23 mouse cellular contexts compared by ENCODE assay signal in the genomic region with DNA sequence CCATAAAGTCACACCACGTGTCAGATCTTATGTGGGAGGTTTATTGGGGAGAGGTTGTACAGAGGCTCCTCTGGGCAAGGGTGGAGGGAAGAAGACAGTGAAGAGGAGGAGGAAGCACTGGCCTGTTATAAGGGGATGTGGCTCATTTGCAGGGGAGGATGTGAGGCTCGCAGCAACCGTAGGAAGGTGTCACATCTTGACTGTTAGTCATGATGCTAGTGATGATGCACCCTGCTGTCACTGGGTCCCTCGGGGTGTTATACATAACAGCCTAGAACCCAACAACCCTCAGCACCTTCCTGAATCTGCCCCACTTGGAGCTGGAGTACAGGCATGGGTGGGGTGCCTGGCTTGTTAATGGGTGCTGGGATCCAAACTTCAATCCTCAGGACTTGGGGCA.
DNase-seq lines count a peak whose midpoint lies in the region; ATAC-seq and TF ChIP-seq lines count a peak whose summit lies in the region.
"Had no signal": no experiment of that assay in that cellular context is flagged by ENCODE, and none has a peak within 500 bp of the region (broad histone marks: within the 10 kb centered on the region; RNA-seq: fewer than 3 reads in every experiment).

No protein-coding gene starts in this region.

- 75% methylated on average over 4 of the region's 4 CpGs for WGBS in small intestine, adult 2 months

- no peak for TF ChIP-seq POLR2A in small intestine, adult 2 months (IDR thresholded peaks at IDR 0.05; ENCODE audit: low read depth, low read length)

- peaks cover 60% of the 10 kb centered on the region for H3K4me1 ChIP-seq in megakaryocyte, embryonic 14.5 days
- peaks cover 21% of the 10 kb centered on the region for H3K4me1 ChIP-seq in small intestine, adult 2 months (ENCODE audit: control insufficient read depth, insufficient read depth, insufficient read length, low read length)

- H3K27ac ChIP-seq in small intestine, adult 2 months (ENCODE audit: insufficient read depth, low read depth, low read length): peak overlapping the region; percentile 68
- H3K27ac ChIP-seq: embryonic facial prominence, embryonic 13.5 days; embryonic facial prominence, embryonic 15.5 days; forebrain, embryonic 10.5 days; forebrain, embryonic 12.5 days had no signal

- no peak for DNase-seq in frontal cortex, postnatal 36 days (ENCODE audit: low spot score in 2 of 2)
- DNase-seq in 416B (ENCODE audit: low read depth): peak; percentile 33
- DNase-seq in left cerebral cortex, postnatal 10 days (ENCODE audit: extremely low spot score in 1 of 2, low spot score in 2 of 2): no peak
- DNase-seq: adrenal gland, adult 2 months; adrenal gland, postnatal 10 days; adrenal gland, postnatal 25 days; cerebellum, adult 11-12 months; cerebellum, adult 2 months; cerebellum, adult 9-11 months; cerebellum, postnatal 14 days; cerebellum, postnatal 36 days; embryo, embryonic 11 days had no signal

- ATAC-seq in frontal cortex, adult (ENCODE audit: low TSS enrichment): peak; percentile 65; the same call in 1 of the 2 replicates
- ATAC-seq in megakaryocyte, adult 5-6 weeks (ENCODE audit: poor library complexity, severe bottlenecking): no peak
- ATAC-seq: forebrain, embryonic 14.5 days; forebrain, embryonic 16.5 days had no signal

- intact Hi-C loops in left cerebral cortex, postnatal 10 days (cut with DNase I): loop anchor here (5.0 kb wide), 1 partner anchor 76 kb away; no protein-coding TSS in a partner anchor

- H3K4me3 ChIP-seq in megakaryocyte, embryonic 14.5 days (replicated peaks): peak overlapping the region; percentile 25
- no peak overlapping the region for H3K4me3 ChIP-seq in small intestine, adult 2 months (ENCODE audit: low read depth, low read length)
- H3K4me3 ChIP-seq: embryonic facial prominence, embryonic 13.5 days; embryonic facial prominence, embryonic 15.5 days; erythroblast, embryonic 14.5 days; forebrain, embryonic 10.5 days; forebrain, embryonic 12.5 days had no signal

- TF ChIP-seq CTCF in small intestine, adult 2 months (IDR thresholded peaks at IDR 0.05; ENCODE audit: extremely low read depth, insufficient read length, insufficient replicate concordance, low read depth, low read length): no peak

- peaks cover 94% of the 10 kb centered on the region for H3K36me3 ChIP-seq in megakaryocyte, embryonic 14.5 days (replicated peaks; ENCODE audit: low read length)
- no peaks in the 10 kb centered on the region for H3K36me3 ChIP-seq in small intestine, adult 2 months (ENCODE audit: control insufficient read depth, insufficient read depth, low read length)
- H3K36me3 ChIP-seq: embryonic facial prominence, embryonic 13.5 days; embryonic facial prominence, embryonic 15.5 days; forebrain, embryonic 10.5 days; forebrain, embryonic 12.5 days had no signal

- no peaks in the 10 kb centered on the region for H3K27me3 ChIP-seq in megakaryocyte, embryonic 14.5 days (replicated peaks)
- H3K27me3 ChIP-seq in small intestine, adult 2 months (ENCODE audit: control insufficient read depth, insufficient read depth, low read length): no peaks in the 10 kb centered on the region
- H3K27me3 ChIP-seq: embryonic facial prominence, embryonic 13.5 days; embryonic facial prominence, embryonic 15.5 days had no signal

- no peaks in the 10 kb centered on the region for H3K9me3 ChIP-seq in megakaryocyte, embryonic 14.5 days
- H3K9me3 ChIP-seq: embryonic facial prominence, embryonic 13.5 days; embryonic facial prominence, embryonic 15.5 days; forebrain, embryonic 10.5 days; forebrain, embryonic 12.5 days had no signal
